Mouse (Mus musculus): ENCODE data around the gene Gpr6.

DNA sequence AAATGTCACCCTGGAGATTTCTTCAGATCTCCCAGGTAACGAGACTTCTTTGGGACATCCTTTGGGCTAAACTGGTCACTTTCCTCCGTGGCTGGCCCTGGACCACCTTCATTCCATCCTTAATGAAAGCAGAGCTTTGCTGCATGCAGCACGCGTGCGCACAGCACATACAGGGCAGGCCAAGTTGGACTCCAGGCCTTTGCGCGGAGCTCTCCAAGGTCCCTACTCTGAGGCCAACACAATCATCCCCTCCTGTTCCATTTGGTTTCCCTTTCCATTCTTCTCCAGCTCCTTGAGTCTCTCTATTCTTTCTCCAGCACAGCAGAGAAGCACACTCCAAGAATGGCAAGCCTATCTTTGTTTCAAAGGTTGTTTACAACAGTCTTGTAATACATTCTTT lies 16.8 kb upstream of the Gpr6 start:
- TF ChIP-seq POLR2A (IDR thresholded peaks at IDR 0.05; ENCODE audit: low read depth, low read length) (no peak), CTCF (IDR thresholded peaks at IDR 0.05; ENCODE audit: extremely low read depth, insufficient read depth, insufficient read length, insufficient replicate concordance) (no peak)
